Mouse (Mus musculus) cerebellum, adult 2 months (tissue): ENCODE results near the gene Cpsf4.
"Not testable (repeated sequence)": the region's sequence is repeated elsewhere in the genome, so short reads cannot be mapped to it uniquely, and the experiment has no call there.

Source experiments
- CTCF ChIP-seq: fragments of 200-500 bp; IDR thresholded peaks from 2 replicates; pipeline ENCODE4 v1.5.1; 2011; ENCODE audit warnings: low read depth, mild to moderate bottlenecking, control low read depth, low read length, moderate library complexity, borderline replicate concordance; ENCODE audit not compliant: insufficient read depth
- POLR2A ChIP-seq: fragments of 200-500 bp; IDR thresholded peaks from 2 replicates; pipeline ENCODE4 v1.6.1; 2011; ENCODE audit warnings: low read length, control low read depth, borderline replicate concordance; ENCODE audit not compliant: insufficient read depth

GRCm38 (mm10) chr5:145208391-145208790 is 41.4 kb downstream of the Cpsf4 start:
- TF ChIP-seq CTCF, POLR2A: not testable (repeated sequence)
